Mouse (Mus musculus): ENCODE data around the gene Zfp575. TPM values are rescaled to one million over a fixed set of nuclear protein-coding genes. Genes with fewer than 3 reads are reported as not detected.
A peak's percentile ranks its signal among the peaks of the same experiment; 100 is the strongest.

Gene Zfp575
- total RNA-seq, 2 experiments from 2014 or later: 8.2 to 8.7 TPM

DNA sequence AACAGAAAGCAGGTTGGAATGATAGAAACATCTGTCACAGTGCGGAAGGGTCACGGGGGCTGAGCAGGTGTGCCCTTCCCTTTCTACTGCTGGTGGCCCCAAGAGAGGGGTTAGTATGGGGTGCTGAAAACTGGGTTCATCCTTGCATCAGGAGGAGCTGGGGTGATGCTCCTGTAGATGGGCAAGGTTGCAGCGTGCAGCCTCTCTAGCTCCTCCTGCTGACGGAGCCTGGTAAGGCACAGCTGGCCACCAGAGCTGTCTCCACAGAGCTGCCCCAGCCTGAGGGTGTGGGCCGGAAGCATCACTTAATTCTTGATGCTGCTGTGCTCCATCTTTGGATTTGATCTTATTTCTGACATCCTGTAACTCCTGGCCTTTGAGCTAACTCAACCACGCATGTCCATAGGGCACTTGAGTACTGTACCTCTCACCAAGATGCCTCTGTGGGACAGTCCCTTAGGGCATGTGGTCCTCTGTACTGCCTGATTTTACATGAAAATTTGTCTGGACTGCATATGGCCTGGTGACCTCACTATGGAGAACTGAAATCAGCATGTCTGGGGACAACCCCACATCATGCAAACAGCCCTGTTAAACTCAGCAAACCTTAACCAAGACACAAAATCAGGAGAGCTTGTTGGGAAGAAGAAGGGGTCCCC, 22.7 kb downstream of the Zfp575 start:
- DNase-seq (ENCODE audit: low spot score in 2 of 2): peak; percentile 72 to 73

DNA sequence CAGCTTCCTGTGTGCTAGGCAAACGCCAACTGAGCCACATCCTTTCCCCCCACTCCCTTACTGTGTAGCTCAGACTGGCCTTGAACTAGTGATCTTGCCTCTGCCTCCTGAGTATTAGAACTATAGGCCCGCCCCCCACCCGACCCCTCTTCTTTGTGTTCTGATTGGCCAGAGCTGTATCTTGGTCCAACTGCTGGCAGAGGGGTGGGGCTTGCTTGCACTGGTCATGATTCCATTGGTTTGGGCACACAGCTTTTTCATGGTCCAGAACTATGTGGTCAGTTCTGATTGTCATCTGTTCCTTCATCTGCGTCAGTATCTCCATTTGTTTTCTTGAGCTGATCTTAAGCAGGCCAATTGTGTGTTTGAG, 23.6 kb downstream of the Zfp575 start:
- DNase-seq (ENCODE audit: low spot score in 2 of 2): no peak

DNA sequence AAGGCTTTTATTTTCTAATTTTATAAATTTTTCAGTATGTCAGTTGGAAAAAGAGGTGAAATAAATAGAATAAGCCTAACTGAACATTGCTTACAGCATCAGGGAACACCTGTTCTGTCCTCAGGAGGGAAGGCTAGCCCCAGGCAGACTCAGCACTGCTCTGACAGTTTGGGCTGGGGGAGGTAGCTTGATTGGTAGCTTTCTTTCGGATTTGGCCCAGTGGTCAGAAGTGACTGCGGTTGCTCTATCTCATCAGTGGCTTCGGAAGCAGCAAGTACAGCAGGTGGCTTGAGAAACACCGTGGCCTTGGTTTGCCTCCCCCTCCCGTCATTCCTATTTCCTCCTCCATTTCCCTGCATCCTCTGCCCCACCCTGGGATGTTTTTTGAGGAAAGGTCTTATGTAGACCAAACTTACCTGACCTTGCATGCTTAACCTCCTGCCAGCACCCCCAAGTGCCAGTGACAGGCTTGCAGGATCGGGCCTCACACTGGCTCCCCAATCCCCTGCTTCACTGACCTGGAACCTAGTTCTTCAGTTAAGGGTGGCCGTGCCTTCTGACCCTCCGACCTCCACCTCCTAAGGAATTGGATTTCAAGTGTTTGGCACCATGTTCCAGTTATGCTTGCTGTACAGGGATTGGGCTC, 24.1 kb downstream of the Zfp575 start:
- DNase-seq (ENCODE audit: low spot score in 2 of 2): no peak

DNA sequence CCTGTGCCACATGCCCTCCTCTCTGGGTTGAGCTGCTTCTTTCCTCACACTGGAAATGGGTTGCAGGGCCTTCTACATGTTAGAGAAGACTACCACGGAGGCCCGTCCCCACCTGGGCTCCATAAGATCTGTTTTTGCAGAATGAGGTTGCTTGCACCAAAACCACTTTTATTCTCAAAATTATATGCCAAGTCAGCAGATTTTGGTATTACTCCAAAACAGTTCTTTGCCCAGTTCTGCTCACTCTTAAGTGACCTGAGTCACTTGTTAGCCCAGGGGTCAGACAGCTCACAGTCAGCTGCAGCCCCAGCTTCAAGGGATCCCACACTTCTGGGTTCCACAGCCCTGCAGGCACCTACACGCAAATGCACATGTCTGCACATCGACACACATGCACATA, 26.0 kb downstream of the Zfp575 start:
- DNase-seq (ENCODE audit: low spot score in 2 of 2): no peak

DNA sequence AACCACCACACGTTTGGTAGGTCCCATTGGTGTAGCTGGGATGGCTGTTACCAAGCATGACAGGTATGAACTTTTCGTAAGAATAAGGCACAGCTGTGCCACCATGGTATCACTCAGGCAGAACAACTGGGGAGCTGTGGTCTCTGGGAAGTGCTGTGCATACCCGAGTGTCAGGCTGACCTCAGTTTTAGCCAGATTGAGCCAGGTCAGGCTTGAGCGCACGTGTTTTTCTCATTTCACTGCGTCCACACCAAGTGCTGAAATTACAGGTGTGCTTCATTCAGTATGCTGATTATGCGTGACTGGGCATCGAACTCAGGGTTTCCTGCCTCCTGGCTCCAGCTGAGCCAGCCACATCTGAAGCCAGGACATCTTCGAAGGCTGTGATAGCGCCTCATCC, 31.7 kb downstream of the Zfp575 start:
- DNase-seq (ENCODE audit: low spot score in 2 of 2): no peak

DNA sequence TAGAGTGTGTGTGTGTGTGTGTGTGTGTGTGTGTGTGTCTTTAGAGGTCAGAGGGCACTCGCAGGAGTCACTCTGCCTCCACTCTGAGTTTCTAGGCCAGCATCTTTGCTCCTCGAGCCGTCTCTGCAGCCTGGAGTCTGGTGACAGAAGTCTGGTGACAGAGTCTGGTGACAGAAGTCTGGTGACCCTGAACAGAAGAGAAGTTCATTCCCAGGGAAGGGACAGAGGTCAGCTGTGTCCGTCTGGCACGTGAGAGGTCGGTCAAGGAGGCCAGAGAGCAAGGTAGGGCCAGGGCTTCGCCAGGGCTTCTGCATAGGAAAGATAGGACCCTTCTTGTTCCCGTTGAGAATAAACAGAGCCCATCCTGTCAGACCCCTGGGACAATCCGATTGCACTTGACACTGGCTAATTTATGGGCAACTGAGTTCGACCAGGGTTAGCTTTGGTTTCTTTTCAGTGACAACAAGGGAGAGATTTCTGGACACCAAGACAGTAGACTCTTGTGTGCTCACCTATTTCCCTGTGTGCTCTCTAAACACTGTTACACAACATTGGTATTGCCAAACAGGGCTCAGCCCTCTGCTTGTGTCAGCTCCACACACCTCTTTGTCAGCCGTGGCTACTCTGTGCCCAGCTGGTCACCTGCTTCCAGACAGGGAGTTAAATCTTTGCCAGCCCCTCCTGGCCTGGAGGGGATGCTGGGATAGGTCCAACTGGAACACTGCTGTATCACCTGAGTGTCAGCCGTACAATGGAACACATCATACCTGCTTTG, 35.3 kb downstream of the Zfp575 start:
- no peak for DNase-seq (ENCODE audit: low spot score in 2 of 2)

DNA sequence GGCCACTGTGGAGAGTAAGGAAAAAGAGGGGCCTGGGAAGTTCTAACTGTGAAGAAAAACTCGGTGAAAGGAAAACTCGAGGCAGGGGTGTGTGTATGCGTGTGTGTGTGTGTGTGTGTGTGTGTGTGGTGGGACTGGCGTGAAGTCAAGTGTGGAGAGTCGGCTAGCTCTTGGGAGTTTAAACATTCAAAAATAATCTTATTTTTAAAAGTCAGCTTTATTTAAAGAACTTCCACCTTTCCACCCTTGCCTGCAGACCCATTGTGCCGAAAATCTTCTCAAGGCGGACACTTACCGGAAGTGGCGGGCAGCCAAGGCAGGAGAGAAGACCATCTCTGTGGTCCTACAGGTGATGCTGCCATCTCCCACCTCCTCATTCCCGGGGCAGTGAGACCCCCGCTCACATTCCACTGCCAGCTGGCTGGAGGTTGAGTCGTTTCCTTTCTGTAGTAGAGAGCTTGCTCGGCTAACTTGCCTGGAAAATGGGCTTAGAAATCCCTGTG, 39.9 kb downstream of the Zfp575 start:
- no peak for DNase-seq (ENCODE audit: low spot score in 2 of 2)

DNA sequence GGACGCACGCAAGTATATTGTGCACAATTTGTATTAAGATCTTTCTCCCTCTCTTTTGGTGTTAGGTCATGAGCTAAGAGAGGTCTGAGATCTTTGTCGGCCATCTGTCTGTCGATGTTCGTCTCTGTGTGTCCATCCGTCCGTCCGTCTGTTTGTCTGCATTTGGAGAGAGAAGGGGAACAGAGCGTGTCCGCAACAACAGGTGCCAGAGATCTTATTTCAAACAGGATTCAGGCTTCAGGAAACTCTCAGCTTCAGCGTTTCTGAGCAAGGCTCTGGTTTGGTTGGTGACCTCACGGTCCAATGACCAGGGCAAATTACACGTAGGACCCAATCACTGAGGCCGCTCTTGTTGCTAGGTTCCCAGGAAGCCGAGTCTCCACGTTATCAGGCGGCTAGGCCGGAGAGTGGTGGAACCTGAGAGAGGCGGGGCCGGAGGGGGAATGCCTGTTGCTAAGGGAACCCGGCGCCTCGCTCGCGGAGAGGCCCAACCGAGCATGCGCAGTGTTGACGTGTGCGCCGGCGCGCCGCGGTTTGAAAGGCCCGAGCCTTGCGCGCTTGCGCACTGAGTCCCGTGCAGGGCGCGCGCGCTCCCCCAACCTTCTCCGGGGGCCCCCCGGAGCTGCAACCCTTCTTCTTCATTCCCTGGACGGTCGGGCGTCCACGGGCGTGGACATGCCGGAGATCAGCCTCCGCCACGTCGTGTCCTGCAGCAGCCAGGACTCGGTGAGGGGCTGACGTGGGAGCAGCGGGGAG, 40.6 kb downstream of the Zfp575 start:
- peak; percentile 98 to 99 for DNase-seq (ENCODE audit: low spot score in 2 of 2)

DNA sequence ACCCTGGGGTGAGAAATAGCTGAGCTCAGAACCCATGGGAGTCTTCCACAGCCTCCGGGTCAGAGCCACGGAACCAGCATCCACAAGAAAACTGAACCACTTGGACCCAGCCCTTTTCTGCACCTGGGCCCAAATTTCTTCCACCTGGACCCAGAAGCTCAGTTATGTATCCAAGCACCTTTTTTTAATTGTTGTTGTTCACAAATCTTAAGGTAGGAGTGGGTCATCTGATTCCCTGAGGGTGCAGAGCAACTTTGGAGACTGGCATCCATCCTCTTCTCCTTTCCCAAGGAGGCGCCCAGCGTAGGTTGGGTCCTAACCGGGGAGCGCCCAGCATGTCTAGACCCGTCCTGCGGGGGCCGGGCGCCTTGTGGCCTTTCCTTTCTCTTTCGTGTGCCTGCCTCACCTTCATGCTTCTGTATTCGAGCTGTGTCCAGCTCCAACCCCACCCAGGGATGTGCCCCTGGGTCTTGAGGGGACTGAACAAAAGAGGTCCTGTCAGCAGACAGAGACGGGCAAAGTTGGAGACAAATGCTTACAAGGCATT, 41.3 kb downstream of the Zfp575 start, which contains the start of the genes Pinlyp and Xrcc1:
TSS of gene Pinlyp (minus strand) at position 51 of the 547 bp plus-strand sequence.
TSS of gene Xrcc1 (plus strand) at position 222 of the 547 bp plus-strand sequence.
- no peak for DNase-seq (ENCODE audit: low spot score in 2 of 2)

DNA sequence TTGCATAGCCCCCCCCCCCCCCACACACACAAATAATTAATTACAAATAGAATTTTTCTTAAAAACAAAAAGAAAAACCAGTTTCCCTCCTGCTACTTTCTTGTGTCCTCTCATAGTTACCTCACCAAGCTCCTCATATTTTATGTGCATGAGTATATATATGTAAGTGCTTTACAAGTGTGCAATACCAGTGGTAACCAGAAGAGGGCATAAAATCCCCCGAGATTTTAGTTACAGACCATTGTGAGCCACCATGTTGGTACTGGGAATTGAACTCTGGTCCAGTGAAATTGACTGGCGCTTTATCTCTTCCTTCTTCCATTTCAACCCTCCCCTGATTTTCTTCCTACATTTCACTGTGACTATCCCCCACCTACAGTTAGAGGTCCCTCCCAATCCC, 42.9 kb downstream of the Zfp575 start:
- DNase-seq (ENCODE audit: low spot score in 2 of 2): no peak

DNA sequence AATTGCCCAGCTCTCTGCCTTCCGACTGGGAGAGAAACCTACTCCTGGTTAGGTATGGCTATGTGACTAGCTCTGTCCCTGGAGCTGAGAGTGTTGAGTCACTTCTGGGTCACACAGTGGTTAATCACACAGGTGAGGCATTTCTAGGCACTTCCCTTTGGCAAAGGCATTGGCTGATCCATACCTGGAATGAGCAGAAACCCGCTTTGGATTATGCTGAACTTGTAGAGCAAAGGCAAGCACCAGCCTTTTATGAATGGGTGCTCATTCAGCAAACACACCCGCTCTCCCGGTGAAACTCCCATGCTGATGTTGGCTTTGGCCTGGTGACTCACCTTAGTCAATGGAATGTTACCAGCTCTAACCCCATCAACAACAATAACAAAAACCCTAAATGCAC, 47.8 kb downstream of the Zfp575 start:
- DNase-seq (ENCODE audit: low spot score in 2 of 2): no peak

DNA sequence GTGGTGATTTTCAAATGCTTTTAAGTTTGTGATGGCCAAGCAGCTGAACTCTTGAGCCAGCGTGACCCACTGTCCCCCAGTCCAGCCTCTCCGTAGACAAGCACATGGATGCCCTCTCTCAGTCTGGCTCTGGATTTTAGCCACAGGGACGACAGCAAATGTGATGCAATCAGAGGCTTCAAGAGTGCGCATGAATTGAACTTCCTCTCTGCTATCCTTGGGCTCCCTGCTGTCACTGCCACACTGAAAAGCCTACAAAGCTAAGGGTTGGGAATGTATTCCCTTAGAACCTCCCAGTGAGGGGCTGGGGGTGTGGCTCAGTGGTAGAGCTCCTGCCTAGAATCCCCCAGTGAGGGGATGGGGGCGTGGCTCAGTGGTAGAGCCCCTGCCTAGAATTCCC, 48.7 kb downstream of the Zfp575 start:
- no peak for DNase-seq (ENCODE audit: low spot score in 2 of 2)

DNA sequence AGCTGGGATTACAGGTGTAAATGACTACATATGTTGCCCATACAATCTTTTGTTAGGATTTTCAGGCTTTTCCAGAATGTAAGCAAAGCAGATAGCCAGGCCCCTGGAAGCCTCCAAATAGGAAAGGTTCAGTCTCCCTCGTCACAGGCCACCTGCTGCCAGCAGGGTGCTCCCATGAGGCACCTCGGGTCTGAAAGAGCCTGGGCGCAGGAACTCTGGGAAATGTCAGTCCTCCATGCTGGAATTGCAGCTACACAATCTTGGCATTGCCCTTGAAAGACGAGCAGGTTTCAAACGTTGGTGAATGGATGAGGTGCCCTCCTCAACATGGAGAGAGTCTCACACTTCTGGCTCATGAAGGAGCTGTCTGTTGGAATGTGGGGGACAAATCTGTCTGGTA, 49.3 kb downstream of the Zfp575 start:
- peak; percentile 31 to 55 for DNase-seq (ENCODE audit: low spot score in 2 of 2)

DNA sequence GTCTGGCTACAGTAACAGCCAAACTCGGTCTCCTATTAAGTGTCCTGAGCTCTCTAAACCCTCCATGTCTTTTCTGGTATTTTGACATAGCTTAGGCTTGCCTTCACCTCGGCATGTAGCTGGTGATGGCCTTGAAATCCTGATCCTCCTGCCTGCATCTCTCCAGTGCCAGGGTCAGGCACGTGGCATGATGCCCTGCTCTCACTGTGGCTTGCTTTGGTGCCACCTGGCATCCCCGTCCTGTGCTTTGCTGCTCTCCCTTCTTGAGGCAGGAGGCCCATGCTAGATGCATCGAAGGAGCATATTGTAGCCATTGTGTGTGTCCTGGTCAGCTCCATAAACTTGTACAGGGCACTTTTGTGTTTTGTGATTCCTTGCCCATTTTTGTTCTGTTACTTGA, 49.9 kb downstream of the Zfp575 start:
- DNase-seq (ENCODE audit: low spot score in 2 of 2): no peak

DNA sequence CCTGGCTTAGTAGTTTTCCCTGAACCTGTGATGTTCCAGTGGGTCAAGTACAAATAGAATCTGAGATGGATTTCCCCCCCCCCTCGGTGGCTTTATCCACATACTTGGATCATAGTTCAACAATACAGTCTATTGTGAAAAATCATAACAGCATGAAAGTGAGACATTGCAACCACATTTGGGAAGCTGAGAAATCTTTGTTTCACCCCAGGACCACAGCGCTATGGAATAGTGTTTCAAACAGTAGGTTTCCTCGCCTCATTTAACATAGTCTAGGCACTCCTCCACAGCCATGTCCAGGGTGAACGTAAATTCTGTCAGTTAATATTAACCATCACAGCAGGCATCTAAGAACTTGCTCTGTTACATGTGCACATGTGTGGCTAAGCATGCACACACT, 50.4 kb downstream of the Zfp575 start:
- no peak for DNase-seq (ENCODE audit: low spot score in 2 of 2)

DNA sequence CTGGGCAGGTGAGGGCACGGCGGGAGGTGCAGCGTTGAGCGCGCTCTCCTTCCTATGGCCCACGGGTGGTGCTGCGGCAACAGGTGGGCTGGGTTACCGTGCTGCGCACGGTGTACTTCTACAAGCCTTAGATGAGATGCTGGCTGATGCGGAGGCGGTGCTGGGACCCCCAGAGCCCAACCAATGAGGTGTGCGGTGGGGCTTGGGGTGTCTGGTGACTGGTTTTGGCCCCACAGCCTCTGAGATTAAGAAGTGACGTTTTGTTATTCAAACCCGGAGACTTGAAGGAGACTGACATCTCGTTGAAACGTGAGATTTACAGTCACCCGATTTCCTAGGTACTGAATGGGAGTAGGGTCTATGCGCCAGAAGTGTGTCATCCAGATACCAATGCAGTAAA, 53.1 kb downstream of the Zfp575 start:
- DNase-seq (ENCODE audit: low spot score in 2 of 2): no peak

Other genes with a start within 250 kb of the Zfp575 start
- gene Lypd5, start 238.4 kb downstream of the Zfp575 start, total RNA-seq (2021): not detected
- under 1 TPM; 0.33 to 0.46 TPM for gene Kcnn4, start 217.4 kb downstream of the Zfp575 start, total RNA-seq (2021)
- 10 to 100 TPM; 33.5 to 34.3 TPM for gene Smg9, start 188.0 kb downstream of the Zfp575 start, total RNA-seq (2021)
- not detected for gene Irgc1, start 135.3 kb downstream of the Zfp575 start, total RNA-seq (2021)
- 1 to 10 TPM; 1.3 to 2.3 TPM for gene Plaur, start 125.2 kb downstream of the Zfp575 start, total RNA-seq (2021)
- 100 to 1,000 TPM; 269 to 279 TPM for gene Cadm4, start 105.6 kb downstream of the Zfp575 start, total RNA-seq (2021)
- gene Zfp428, start 80.6 kb downstream of the Zfp575 start, total RNA-seq (2021): 10 to 100 TPM; 61.3 to 64.6 TPM
- gene AC161166.1, start 75.2 kb downstream of the Zfp575 start, total RNA-seq (2021): not detected
- gene Irgq, start 57.0 kb downstream of the Zfp575 start, total RNA-seq (2021): 100 to 1,000 TPM in 1 of 2 experiments, 10 to 100 TPM in 1; 98.5 to 101 TPM
- not detected for gene Pinlyp, start 41.5 kb downstream of the Zfp575 start, total RNA-seq (2021)
- 10 to 100 TPM; 37.8 to 39.7 TPM for gene Xrcc1, start 41.4 kb downstream of the Zfp575 start, total RNA-seq (2021)
- gene Ethe1, start 98 bp downstream of the Zfp575 start, total RNA-seq (2021): 1 to 10 TPM; 7.7 to 8.7 TPM
- under 1 TPM; 0.37 to 0.60 TPM for gene Phldb3, start 23.1 kb upstream of the Zfp575 start, total RNA-seq (2021)
- under 1 TPM; 0.20 to 0.64 TPM for gene Lypd3, start 48.9 kb upstream of the Zfp575 start, total RNA-seq (2021)
- not detected for gene Tex101, start 89.0 kb upstream of the Zfp575 start, total RNA-seq (2021)
- gene BC049730, start 121.6 kb upstream of the Zfp575 start, total RNA-seq (2021): not detected
- gene Gm4763, start 139.3 kb upstream of the Zfp575 start, total RNA-seq (2021): not detected
- gene Cd177, start 172.7 kb upstream of the Zfp575 start, total RNA-seq (2021): not detected
- not detected for gene Ceacam10, start 189.6 kb upstream of the Zfp575 start, total RNA-seq (2021)